Mouse (Mus musculus) limb, embryonic 11.5 days (tissue): Measurements from ENCODE around the gene Fastkd5. TPM values are rescaled to one million over a fixed set of nuclear protein-coding genes. Genes with fewer than 3 reads are reported as not detected.
A peak's percentile ranks its signal among the peaks of the same experiment; 100 is the strongest.
"Not testable (repeated sequence)": the region's sequence is repeated elsewhere in the genome, so short reads cannot be mapped to it uniquely, and the experiment has no call there.

Source experiments
- ATAC-seq: fragments of 200-750 bp; cut with Nextera tagmentation; 2 replicates; pipeline ENCODE4 v1.8.0; 2017; ENCODE audit warnings: low read depth; ENCODE audit not compliant: insufficient number of reproducible peaks, low FRiP score, low TSS enrichment
- DNase-seq: peaks from one replicate; pipeline ENCODE4 v3.0.0-alpha.2; 2015; ENCODE audit warnings: low spot score
- H3K27ac ChIP-seq: fragments of 300-500 bp; sonication (generic); replicated peaks from 2 replicates; pipeline ENCODE4 v1.5.1; 2014; ENCODE audit warnings: low read depth, mild to moderate bottlenecking, low read length
- H3K27me3 ChIP-seq: fragments of 300-500 bp; sonication (generic); 2 replicates; pipeline ENCODE4 v1.6.1; 2014; ENCODE audit warnings: mild to moderate bottlenecking, low read length, mixed read lengths; ENCODE audit not compliant: control insufficient read depth, insufficient read depth
- H3K36me3 ChIP-seq: fragments of 300-500 bp; sonication (generic); 2 replicates; pipeline ENCODE4 v1.6.1; 2014; ENCODE audit warnings: mild to moderate bottlenecking, low read length, moderate library complexity, mixed read lengths; ENCODE audit not compliant: control insufficient read depth, insufficient read depth
- H3K4me1 ChIP-seq: fragments of 300-500 bp; sonication (generic); 2 replicates; pipeline ENCODE4 v1.6.1; 2014; ENCODE audit warnings: low read length, mixed read lengths; ENCODE audit not compliant: control insufficient read depth, insufficient read depth
- H3K4me2 ChIP-seq: fragments of 300-500 bp; sonication (generic); 2 replicates; pipeline ENCODE4 v1.6.1; 2014; ENCODE audit warnings: low read depth, mild to moderate bottlenecking, moderate library complexity; ENCODE audit not compliant: severe bottlenecking
- H3K4me3 ChIP-seq: fragments of 300-500 bp; sonication (generic); 2 replicates; pipeline ENCODE4 v1.5.1; 2014; ENCODE audit warnings: low read depth, low read length
- H3K9ac ChIP-seq: fragments of 300-500 bp; sonication (generic); 2 replicates; pipeline ENCODE4 v1.6.1; 2014; ENCODE audit warnings: mild to moderate bottlenecking, low read length
- H3K9me3 ChIP-seq: fragments of 300-500 bp; sonication (generic); 2 replicates; pipeline ENCODE4 v1.6.1; 2016; ENCODE audit warnings: low read length; ENCODE audit not compliant: control insufficient read depth
- WGBS: fragments of 180-500 bp; shearing (Covaris S2); extraction: QIAGEN DNeasy Blood & Tissue Kit; methylation state at CpG from one replicate; pipeline ENCODE4 v1.1.7; 2014; 5-methylcytosine and 5-hydroxymethylcytosine counted together
- polyA plus RNA-seq: library from polyadenylated mRNA; unstranded; fragments of >200 nt; fragmentation: Nextera tagmentation; extraction: Ambion mirVana; gene quantifications from 2 replicates; pipeline ENCODE4 v1.2.1, GENCODE M21; 2014

Gene Fastkd5
- polyA plus RNA-seq, 1 experiment from 2014 or later = 24.9 TPM

GRCm38 (mm10) chr2:130656536-130656935, 26.7 kb upstream of the Fastkd5 start:
- Histone ChIP-seq H3K36me3 (peaks cover 17% of the 10 kb centered on the region; the same call in 1 of the 2 replicates), H3K27me3 (no peaks in the 10 kb centered on the region), H3K4me2 (no peak overlapping the region), H3K27ac (no peak overlapping the region), H3K4me3 (no peak overlapping the region), H3K9me3 (no peaks in the 10 kb centered on the region), H3K9ac (no peak overlapping the region), H3K4me1 (no peaks in the 10 kb centered on the region)
- ATAC-seq (no peak), DNase-seq (no peak)
- 94% methylated on average over 9 of the region's 9 CpGs for WGBS

GRCm38 (mm10) chr2:130655660-130656339, 26.0 kb upstream of the Fastkd5 start:
- ATAC-seq = no peak
- 92% methylated on average over 6 of the region's 6 CpGs for WGBS

GRCm38 (mm10) chr2:130653760-130654159, 23.9 kb upstream of the Fastkd5 start:
- no peaks in the 10 kb centered on the region for H3K4me1 ChIP-seq
- no peak overlapping the region for H3K4me2 ChIP-seq
- ATAC-seq (no peak), DNase-seq (no peak)
- no peaks in the 10 kb centered on the region for H3K27me3 ChIP-seq
- no peak overlapping the region for H3K4me3 ChIP-seq
- H3K9me3 ChIP-seq = no peaks in the 10 kb centered on the region
- no peak overlapping the region for H3K9ac ChIP-seq
- H3K36me3 ChIP-seq = peaks cover 17% of the 10 kb centered on the region; the same call in 1 of the 2 replicates
- H3K27ac ChIP-seq = no peak overlapping the region
- WGBS = 85% methylated on average over 1 of the region's 1 CpGs

More at GRCm38 (mm10) chr2:130655660-130656339, 26.0 kb upstream of the Fastkd5 start:
- H3K4me2 ChIP-seq = no peak overlapping the region
- no peak overlapping the region for H3K4me3 ChIP-seq
- no peak overlapping the region for H3K27ac ChIP-seq
- DNase-seq = no peak
- no peaks in the 10 kb centered on the region for H3K9me3 ChIP-seq
- no peaks in the 10 kb centered on the region for H3K4me1 ChIP-seq
- peaks cover 17% of the 10 kb centered on the region; the same call in 1 of the 2 replicates for H3K36me3 ChIP-seq
- H3K9ac ChIP-seq = no peak overlapping the region
- no peaks in the 10 kb centered on the region for H3K27me3 ChIP-seq

- no peak for DNase-seq
- H3K27ac ChIP-seq = no peak overlapping the region
- H3K4me2 ChIP-seq = no peak overlapping the region
- 91% methylated on average over 2 of the region's 2 CpGs for WGBS
- no peaks in the 10 kb centered on the region for H3K4me1 ChIP-seq
- ATAC-seq = no peak
- peaks cover 17% of the 10 kb centered on the region; the same call in 1 of the 2 replicates for H3K36me3 ChIP-seq
- H3K4me3 ChIP-seq = no peak overlapping the region
- H3K9ac ChIP-seq = no peak overlapping the region
- H3K27me3 ChIP-seq = no peaks in the 10 kb centered on the region
- H3K9me3 ChIP-seq = no peaks in the 10 kb centered on the region
These were observed 23.5 kb upstream of the Fastkd5 start for GRCm38 (mm10) chr2:130653303-130653702.

- not testable (repeated sequence) for H3K4me1 ChIP-seq
These were observed 19.2 kb upstream of the Fastkd5 start for GRCm38 (mm10) chr2:130649028-130649427.

GRCm38 (mm10) chr2:130645198-130645597, 15.4 kb upstream of the Fastkd5 start:
- Histone ChIP-seq H3K4me2 (no peak overlapping the region), H3K4me1 (0 out of 2 replicates have a peak, but pooled peaks cover 5% of the 10 kb centered on the region), H3K36me3 (no peaks in the 10 kb centered on the region), H3K9ac (no peak overlapping the region), H3K27ac (no peak overlapping the region), H3K9me3 (no peaks in the 10 kb centered on the region), H3K4me3 (no peak overlapping the region), H3K27me3 (no peaks in the 10 kb centered on the region)
- DNase-seq = no peak
- no peak for ATAC-seq
- 78% methylated on average over 4 of the region's 4 CpGs for whole genome bisulfite sequencing

More at GRCm38 (mm10) chr2:130649028-130649427, 19.2 kb upstream of the Fastkd5 start:
- 77% methylated on average over 6 of the region's 6 CpGs for WGBS
- H3K9ac ChIP-seq, DNase-seq, H3K4me2 ChIP-seq, H3K36me3 ChIP-seq, H3K4me3 ChIP-seq, H3K27ac ChIP-seq, H3K27me3 ChIP-seq, ATAC-seq, H3K9me3 ChIP-seq: not testable (repeated sequence)

GRCm38 (mm10) chr2:130642684-130643369, 13.0 kb upstream of the Fastkd5 start, which contains the start of gene Lzts3:
Gene Lzts3 (minus strand): TSS chr2:130642803.
- H3K4me1 ChIP-seq = 0 out of 2 replicates have a peak, but pooled peaks cover 7% of the 10 kb centered on the region
- H3K9ac ChIP-seq = peak within 1 kb of the TSS; percentile 65
- H3K4me2 ChIP-seq = peak within 1 kb of the TSS; percentile 89
- peaks cover 10% of the 10 kb centered on the region for H3K27me3 ChIP-seq
- H3K9me3 ChIP-seq = no peaks in the 10 kb centered on the region
- ATAC-seq (peak; percentile 93), DNase-seq (peak; percentile 94)
- H3K36me3 ChIP-seq = no peaks in the 10 kb centered on the region
- 4% methylated on average over 36 of the region's 40 CpGs for WGBS
- H3K4me3 ChIP-seq = peak within 1 kb of the TSS; percentile 49
- no peak within 1 kb of the TSS for H3K27ac ChIP-seq

GRCm38 (mm10) chr2:130642197-130642660, 12.4 kb upstream of the Fastkd5 start:
- ATAC-seq (peak; percentile 44; the same call in 1 of the 2 replicates), DNase-seq (no peak)
- Histone ChIP-seq H3K9ac (peak overlapping the region; percentile 65), H3K27ac (no peak overlapping the region), H3K4me3 (peak overlapping the region; percentile 49), H3K9me3 (no peaks in the 10 kb centered on the region), H3K4me1 (0 out of 2 replicates have a peak, but pooled peaks cover 7% of the 10 kb centered on the region), H3K4me2 (peak overlapping the region; percentile 89), H3K36me3 (no peaks in the 10 kb centered on the region), H3K27me3 (peaks cover 14% of the 10 kb centered on the region)
- WGBS = 3% methylated on average over 12 of the region's 27 CpGs
